Mouse (Mus musculus): ENCODE data around the gene Actl6a.

DNA sequence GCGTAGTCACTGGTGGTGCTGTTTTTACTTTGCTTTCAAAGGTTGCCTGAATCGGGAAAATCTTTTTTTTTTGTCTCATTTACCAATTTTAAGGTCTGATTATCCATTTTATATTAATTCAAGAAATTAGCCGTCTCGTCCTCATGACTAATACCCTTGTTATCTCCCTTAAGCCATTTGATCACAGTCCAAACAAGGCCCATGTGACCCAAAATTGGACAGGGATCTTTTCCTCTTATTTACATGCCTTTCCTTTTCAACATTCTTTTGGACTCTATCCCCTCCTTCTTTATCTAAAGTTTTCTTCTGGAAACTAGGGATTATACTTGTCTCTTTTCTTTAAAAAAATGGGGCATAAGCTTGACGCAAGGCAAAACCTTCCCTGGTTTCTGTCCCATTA is 14.3 kb upstream of the Actl6a start:
- no peak for TF ChIP-seq TAL1 (IDR thresholded peaks at IDR 0.05; ENCODE audit: low read length)
- TF ChIP-seq GATA1 (IDR thresholded peaks at IDR 0.05; ENCODE audit: low read length): no peak

Measured in erythroblast, embryonic 14.5 days (primary cell).